8 mouse cellular contexts compared by ENCODE assay signal in genomic region chr11:3371599-3372295, GRCm38 (mm10). TPM values are rescaled to one million over a fixed set of nuclear protein-coding genes. Genes with fewer than 3 reads are reported as not detected.
DNase-seq lines count a peak whose midpoint lies in the region; ATAC-seq and TF ChIP-seq lines count a peak whose summit lies in the region.

No protein-coding gene starts in this region.

- TF ChIP-seq CTCF in heart, adult 2 months (IDR thresholded peaks at IDR 0.05), result no peak
- no peak for TF ChIP-seq CTCF in G1E (IDR thresholded peaks at IDR 0.05; ENCODE audit: low read depth, low read length)

- H3K9ac ChIP-seq in heart, adult 2 months (ENCODE audit: low read depth, low read length), result peak overlapping the region; percentile 60

- H3K9me3 ChIP-seq in G1E (replicated peaks), result no peaks in the 10 kb centered on the region

- H3K27ac ChIP-seq in heart, adult 2 months, result peak overlapping the region; percentile 39

- no peaks in the 10 kb centered on the region; the same call in 1 of the 2 replicates for H3K4me1 ChIP-seq in heart, adult 2 months (ENCODE audit: control insufficient read depth, insufficient read depth, low read length)
- H3K4me1 ChIP-seq in G1E (ENCODE audit: insufficient read depth, low read depth, low read length), result peaks cover 12% of the 10 kb centered on the region

- H3K4me3 ChIP-seq in heart, adult 2 months, result peak overlapping the region; percentile 59
- peak overlapping the region; percentile 55 for H3K4me3 ChIP-seq in G1E (ENCODE audit: low read depth, low read length)

- DNase-seq in heart, adult 2 months, result no peak
- no peak for DNase-seq in heart, postnatal 10 days
- no peak for DNase-seq in G1E (ENCODE audit: low spot score)
- DNase-seq in left cerebral cortex, adult 11 months (ENCODE audit: low spot score), result no peak
- no peak for DNase-seq in layer of hippocampus, postnatal 14 days (ENCODE audit: low spot score in 2 of 2)
- DNase-seq in testis, postnatal 10 days (ENCODE audit: low spot score), result no peak

- TF ChIP-seq POLR2A in heart, adult 2 months (IDR thresholded peaks at IDR 0.05; ENCODE audit: insufficient read depth, low read depth, low read length), result no peak

- intact Hi-C loops in heart, adult 2 months (cut with DNase I), result loop anchor here (5.0 kb wide), 1 partner anchor 36 kb away; the partner anchor contains the start of gene Limk2
- intact Hi-C loops in heart, postnatal 10 days (cut with DNase I), result loop anchor here (2.0 kb wide), 1 partner anchor 39 kb away; no protein-coding TSS in a partner anchor

- no peak for TF ChIP-seq EP300 in heart, adult 2 months (IDR thresholded peaks at IDR 0.05; ENCODE audit: insufficient read depth, low read depth, low read length)

- 27% methylated on average over 7 of the region's 7 CpGs for WGBS in heart, adult 2 months

- H3K27me3 ChIP-seq in heart, adult 2 months (ENCODE audit: control insufficient read depth, insufficient read depth, low read length), result no peaks in the 10 kb centered on the region
- H3K27me3 ChIP-seq in G1E (ENCODE audit: insufficient read depth, low read length), result no peaks in the 10 kb centered on the region

- H3K79me2 ChIP-seq in heart, adult 2 months (replicated peaks; ENCODE audit: control insufficient read depth, insufficient read depth, low read length), result no peaks in the 10 kb centered on the region

- ATAC-seq in G1E (ENCODE audit: extremely low read depth, insufficient number of reproducible peaks, low FRiP score, poor library complexity, severe bottlenecking), result no peak
- ATAC-seq in granulocyte monocyte progenitor cell, adult 5-6 weeks (replicated peaks; ENCODE audit: poor library complexity, severe bottlenecking), result peak; percentile 12; the same call in 1 of the 2 replicates
- ATAC-seq in megakaryocyte, adult 5-6 weeks (ENCODE audit: poor library complexity, severe bottlenecking), result peak; percentile 32; the same call in 1 of the 2 replicates

- no peaks in the 10 kb centered on the region for H3K36me3 ChIP-seq in heart, adult 2 months (ENCODE audit: control insufficient read depth, insufficient read depth, low read length)
- peaks cover 86% of the 10 kb centered on the region for H3K36me3 ChIP-seq in G1E (replicated peaks)

RNA-seq across cellular contexts. Expression of gene Limk2, which starts 37.2 kb away (rescaled TPM):
- 10 to 100 TPM; 16.4 to 17.1 TPM for total RNA-seq in heart, adult 2 months (2021)
- 39.5 and 41.8 TPM in 2 replicates for polyA plus RNA-seq in heart, adult 2 months (2012; rRNA removed)
- total RNA-seq in heart, postnatal 10 days (2021), result 10 to 100 TPM; 25.2 to 27.7 TPM
- total RNA-seq in G1E (2014; fragmentation: Nextera tagmentation) (47.1 and 49.6 TPM in 2 replicates), G1E (2017) (33.0 and 38.9 TPM in 2 replicates)
- 44.9 and 46.1 TPM in 2 replicates for polyA plus RNA-seq in G1E (2012)
- total RNA-seq in granulocyte monocyte progenitor cell, adult 5-6 weeks (2014; fragmentation: Nextera tagmentation), result 15.2 and 29.8 TPM in 2 replicates
- 12.1 and 24.2 TPM in 2 replicates for total RNA-seq in granulocyte monocyte progenitor cell, adult 5-6 weeks (2017)
- 9.6 and 11.5 TPM in 2 replicates for total RNA-seq in megakaryocyte, adult 5-6 weeks (2015)
- total RNA-seq in megakaryocyte, adult 5-6 weeks (2017), result 27.5 and 30.4 TPM in 2 replicates
- total RNA-seq in layer of hippocampus, postnatal 14 days (2021), result 100 to 1,000 TPM in 1 of 2 experiments, 10 to 100 TPM in 1; 98.7 to 113 TPM

RNA-seq across cellular contexts. Expression of gene Pik3ip1, which starts 41.5 kb away (rescaled TPM):
- 10 to 100 TPM; 29.4 to 36.4 TPM for total RNA-seq in heart, adult 2 months (2021)
- 29.5 and 36.2 TPM in 2 replicates for polyA plus RNA-seq in heart, adult 2 months (2012; rRNA removed)
- total RNA-seq in heart, postnatal 10 days (2021), result 10 to 100 TPM; 25.2 to 31.0 TPM
- total RNA-seq in G1E (2014; fragmentation: Nextera tagmentation) (0.53 and 0.92 TPM in 2 replicates), G1E (2017) (2.2 and 2.4 TPM in 2 replicates)
- polyA plus RNA-seq in G1E (2012), result 4.8 and 5.4 TPM in 2 replicates
- 30.2 and 35.9 TPM in 2 replicates for total RNA-seq in granulocyte monocyte progenitor cell, adult 5-6 weeks (2014; fragmentation: Nextera tagmentation)
- 44.8 and 63.1 TPM in 2 replicates for total RNA-seq in granulocyte monocyte progenitor cell, adult 5-6 weeks (2017)
- total RNA-seq in megakaryocyte, adult 5-6 weeks (2015), result 1.0 and 3.3 TPM in 2 replicates
- total RNA-seq in megakaryocyte, adult 5-6 weeks (2017), result 2.6 and 3.8 TPM in 2 replicates
- 10 to 100 TPM; 29.5 to 35.1 TPM for total RNA-seq in layer of hippocampus, postnatal 14 days (2021)

Comparison
In these comparisons a context has a peak if more than half of its experiments do, and no peak if none do; other contexts are left out.
1. RNA of gene Pik3ip1, which starts 41.5 kb away (total RNA-seq): 30.2 to 63.1 TPM in granulocyte monocyte progenitor cell, adult 5-6 weeks, 29.4 to 36.4 TPM in heart, adult 2 months, 29.5 to 35.1 TPM in layer of hippocampus, postnatal 14 days and 25.2 to 31.0 TPM in heart, postnatal 10 days; 1.0 to 3.8 TPM in megakaryocyte, adult 5-6 weeks and 0.53 to 2.4 TPM in G1E; every median in the first group is over 4 times any median in the second.